Mouse (Mus musculus) CD8-positive naive resting alpha-beta T cell, adult 2 months (primary cell): ENCODE results near the gene Dgke.

ENCODE experiments used
- DNase-seq, 2 experiments: peaks; one replicate each; pipeline ENCODE4 v3.0.0; 2022; ENCODE audit warnings: low read depth in 2 of 2, low spot score in 2 of 2

Gene Dgke

DNA sequence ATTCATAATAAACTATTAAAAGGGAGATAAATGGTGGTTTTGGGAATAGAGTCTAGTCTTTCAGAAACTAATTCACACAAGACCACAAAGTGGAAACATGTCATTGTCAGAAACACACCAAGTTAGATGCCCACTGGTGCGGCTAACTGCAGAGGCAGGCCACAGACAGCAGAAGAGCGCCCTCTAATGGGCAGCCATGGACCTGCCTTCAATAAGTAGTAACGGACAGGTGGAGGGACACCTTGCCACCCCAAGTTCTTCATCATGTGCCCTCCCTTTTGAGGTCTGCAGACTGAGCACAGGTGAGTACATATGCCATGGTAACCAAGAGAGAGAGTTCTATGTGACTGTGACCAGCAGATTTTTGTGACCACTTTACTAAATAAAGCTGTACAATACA is 27.3 kb downstream of the Dgke start:
- peak; percentile 57 to 70 for DNase-seq

DNA sequence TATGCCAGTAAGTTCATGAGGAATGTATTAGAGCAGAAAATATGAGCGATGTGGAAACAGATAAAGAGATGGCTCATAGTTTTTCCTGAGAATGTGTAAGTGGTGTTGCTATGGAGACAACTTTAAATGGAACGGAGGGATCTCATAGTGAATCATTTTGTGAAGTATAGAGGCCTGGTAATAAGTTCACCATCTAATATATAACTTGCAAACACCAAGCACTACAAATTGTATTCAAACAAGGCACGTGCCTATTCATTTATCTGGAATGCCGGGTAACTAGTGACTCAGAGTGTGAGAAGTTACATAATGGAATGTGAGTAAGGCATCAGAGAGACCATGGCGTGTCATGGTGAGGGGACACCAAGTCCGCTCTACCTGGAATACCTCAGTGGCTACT is 28.2 kb downstream of the Dgke start:
- no peak for DNase-seq

DNA sequence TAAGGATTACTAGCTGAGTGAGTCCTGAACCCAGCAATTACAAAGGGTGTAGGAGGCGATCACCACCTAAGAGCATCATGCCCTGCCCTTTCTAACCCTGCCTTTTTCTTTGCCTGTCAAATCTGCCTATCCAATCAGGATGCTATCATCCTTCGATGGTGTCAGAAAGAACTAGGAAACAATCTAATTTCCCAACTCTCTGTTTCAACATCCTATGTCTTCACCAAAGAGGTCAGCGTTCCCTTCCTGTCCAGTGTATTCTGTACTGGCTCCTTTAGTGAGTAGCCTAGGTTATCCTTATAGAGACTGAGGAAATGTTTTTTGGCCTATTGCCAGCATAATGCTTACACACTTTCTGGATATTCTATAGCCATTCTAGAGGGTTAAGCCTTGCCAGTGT is 31.1 kb downstream of the Dgke start:
- no peak for DNase-seq

DNA sequence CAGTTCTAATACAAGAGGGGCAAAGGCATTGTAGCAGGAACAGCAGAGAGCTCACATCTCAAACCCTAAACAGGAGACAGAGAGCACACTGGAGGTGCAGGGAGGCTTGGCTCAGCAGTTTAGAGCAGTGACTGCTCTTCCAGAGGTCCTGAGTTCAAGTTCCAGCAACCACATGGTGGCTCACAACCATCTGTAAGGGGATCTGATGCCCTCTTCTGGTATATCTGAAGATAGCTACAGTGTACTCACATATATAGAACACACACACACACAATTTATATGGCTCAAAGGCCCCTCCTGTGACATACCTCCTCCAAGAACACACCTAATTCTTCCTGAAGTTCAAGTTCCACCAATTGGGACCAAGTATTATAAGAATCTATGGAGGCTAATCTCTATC is 32.1 kb downstream of the Dgke start:
- no peak for DNase-seq

DNA sequence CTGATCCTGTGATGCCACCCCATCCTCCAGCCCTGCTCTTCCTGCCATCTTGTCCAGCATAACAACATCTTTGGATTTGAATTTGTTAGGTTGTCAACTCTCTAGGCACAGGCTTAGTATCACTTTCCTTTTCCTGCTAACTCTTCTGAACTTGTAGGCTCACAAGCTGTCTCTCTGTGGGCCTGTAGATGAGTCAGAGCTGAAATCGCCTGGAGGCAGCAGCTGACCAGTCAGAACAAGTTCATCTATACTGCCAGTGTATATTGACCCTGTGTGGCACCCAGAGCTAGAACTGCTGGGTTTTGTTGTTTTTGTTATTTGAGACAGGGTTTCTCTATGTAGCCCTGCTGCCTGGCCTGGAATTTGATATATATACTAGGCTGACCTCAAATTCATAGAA is 35.5 kb downstream of the Dgke start:
- DNase-seq = no peak

DNA sequence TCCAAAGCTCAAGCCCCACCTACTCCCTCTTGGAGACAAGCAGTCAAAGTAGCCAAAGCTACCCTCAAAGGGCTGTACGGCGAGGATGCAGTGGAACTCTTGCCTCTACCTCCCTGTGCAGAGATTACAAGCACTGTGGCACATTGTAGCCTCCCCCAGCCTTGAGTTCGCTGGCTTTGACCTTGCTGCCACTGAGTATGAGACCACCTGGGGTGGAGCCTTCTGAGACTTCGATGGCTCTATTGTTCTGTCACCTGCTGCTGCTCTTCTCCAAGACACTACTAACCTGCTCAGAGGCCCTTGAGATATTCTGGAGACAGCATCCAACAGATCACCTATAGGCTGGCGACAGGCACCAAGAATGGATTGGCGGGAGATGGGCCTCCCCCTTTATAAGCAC is 36.1 kb downstream of the Dgke start:
- DNase-seq = no peak

DNA sequence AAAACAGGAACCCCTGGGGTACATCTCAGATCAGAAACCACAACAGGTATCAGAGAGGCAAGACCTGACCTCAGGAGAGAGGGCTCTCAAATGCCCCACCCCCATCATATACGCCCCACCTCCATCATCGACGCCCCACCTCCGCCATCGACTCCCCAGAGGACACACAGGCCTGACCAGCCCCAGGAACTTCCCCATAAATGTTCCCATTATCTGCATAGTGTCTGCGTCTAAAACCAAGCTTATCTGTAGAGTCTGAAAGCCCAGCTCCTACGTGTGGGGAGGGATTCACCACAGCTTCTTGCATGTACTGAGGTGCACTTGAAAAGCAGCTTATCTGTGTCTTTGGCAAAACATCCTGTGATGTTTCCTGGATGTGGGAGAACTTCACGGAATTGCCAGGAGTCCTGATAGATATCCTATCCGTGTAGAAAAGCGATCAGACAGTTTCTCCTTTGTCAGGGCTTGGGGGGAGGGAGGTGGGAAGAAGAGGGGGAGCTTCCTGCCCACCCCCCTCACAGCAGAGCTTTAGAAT is 37.7 kb downstream of the Dgke start:
- peak in 1 of 2 experiments; percentile 15 for DNase-seq

DNA sequence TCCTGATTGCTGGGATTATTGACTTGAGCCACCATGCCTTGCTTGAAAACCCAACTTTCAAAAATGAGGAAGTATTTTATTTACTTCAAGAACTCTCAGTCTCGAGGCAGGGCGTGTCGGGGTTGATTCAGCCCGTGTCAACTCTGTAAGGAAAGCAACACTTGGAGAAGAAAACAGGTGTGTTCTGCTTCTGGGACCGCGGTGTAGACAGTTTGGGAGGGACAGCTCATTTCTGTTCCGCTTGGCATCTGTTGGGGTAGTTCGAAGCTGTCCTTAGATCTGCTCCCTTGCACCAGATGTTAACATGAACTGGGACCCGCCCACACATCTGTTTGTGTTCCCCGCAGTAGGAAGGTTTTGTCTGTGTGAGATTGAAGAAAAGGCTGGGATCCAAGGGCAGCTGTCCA is 38.7 kb downstream of the Dgke start:
- peak; percentile 6 to 15 for DNase-seq

DNA sequence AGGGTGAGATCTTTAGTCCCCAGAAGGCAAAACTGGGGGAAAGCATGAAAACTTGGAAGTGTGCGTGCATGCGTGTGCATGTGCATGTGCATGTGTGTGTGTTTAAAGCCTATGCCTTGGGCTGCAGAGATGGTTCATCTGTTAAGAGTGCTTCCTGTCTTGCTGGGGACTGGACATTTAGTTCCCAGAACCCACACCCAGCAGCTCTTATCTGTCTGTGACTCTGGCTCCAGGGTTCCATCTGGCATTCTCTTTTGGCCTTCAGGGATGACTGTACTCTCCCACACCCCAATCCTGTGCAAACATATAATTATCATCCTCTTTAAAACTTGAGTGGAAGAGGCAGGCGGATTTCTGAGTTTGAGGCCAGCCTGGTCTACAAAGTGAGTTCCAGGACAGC is 40.5 kb downstream of the Dgke start:
- no peak for DNase-seq

DNA sequence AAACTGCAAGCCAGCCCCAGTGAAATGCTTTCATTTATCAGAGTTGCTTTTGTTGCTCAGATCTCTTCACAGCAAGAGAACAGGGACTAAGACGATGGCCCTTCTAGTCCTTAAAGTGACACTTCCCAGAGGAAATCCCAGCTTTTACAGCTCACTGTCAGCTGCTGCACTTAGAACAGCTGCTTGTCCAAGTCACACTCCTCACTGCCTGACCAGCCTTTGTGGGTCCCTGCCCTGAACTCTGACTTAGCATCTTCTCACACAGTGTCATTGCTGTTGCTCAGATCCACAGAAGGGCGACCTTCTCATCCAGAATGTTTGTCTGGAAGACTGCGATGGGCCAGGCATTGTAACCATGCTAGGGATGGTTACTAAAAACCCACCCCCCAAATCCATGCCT is 41.0 kb downstream of the Dgke start:
- no peak for DNase-seq

DNA sequence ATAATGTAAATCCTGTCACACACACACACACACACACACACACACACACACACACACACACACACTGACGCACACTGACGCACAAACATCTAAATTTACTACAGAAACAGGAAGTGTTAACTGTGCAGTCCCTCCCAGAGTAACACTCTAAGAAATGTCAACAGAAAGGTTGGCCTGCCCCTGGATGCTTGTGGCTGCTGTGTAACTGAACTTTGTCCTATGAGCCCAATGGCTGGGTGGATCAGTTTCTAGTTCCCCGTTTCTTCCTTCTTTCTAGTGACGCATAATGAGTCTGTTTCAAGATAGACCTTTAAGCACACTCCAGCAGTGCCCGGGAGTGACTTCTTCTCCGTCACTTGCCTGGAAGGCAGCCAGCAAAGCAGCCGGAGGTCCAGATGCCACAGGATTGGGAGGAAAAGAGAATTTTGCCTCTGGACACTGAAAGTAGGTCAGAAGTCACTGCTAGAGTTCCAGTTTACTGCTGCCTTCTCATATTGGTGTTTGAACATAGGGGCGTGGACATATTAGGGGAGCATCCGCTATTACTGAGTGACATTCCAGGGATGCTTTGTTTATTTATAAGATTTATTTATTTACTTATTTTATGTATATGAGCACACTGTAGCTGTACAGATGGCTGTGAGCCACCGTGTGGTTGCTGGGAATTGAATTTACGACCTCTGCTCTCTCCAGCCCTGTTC is 42.3 kb downstream of the Dgke start:
- peak; percentile 55 to 58 for DNase-seq

DNA sequence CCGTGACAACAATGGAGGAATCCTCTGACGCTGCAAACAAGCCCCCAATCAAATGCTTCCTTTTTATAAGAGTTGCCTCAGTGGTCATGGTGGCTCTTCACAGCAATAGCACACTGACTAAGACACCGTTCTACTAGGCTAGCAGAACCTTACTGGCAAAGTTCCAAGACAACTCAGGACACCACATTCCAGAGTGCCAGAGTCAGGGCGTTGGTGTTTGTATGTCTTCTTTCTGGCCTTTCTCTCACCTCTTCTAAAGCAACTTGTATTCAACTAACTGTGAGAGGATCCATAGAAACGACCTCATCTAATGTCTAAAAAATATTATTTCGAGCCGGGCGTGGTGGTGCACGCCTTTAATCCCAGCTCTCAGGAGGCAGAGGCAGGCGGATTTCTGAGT is 43.2 kb downstream of the Dgke start:
- no peak for DNase-seq

DNA sequence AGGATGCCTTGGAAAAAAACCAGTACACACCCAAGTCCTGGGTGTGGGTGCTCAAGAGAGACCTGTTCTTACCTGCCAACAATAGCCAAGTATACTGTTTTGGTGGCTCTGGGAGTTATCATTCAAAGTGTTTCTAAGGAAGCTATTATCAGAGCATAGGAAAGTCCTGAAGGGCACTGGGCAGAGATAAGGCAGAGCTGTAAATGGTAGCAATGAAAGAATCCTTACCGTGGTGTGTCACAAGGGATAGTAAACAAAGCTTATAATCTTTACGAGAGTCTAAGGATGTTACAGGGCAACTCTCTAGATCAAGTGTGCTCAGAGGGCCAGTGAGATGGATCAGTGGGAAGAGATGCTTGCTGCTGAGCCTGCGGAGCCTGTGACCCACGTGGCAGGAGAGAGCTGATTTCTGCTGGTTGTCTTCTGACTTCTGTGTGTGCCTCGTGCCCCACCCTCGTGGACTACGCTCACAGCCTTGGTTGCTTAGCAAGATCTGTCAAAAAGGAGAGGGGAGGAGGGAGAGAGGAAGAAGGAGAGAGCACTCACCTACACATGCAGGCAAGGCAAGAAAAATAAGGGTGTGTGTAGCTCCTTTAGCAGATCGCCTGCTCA is 44.4 kb downstream of the Dgke start:
- DNase-seq = peak in 1 of 2 experiments; percentile 23

DNA sequence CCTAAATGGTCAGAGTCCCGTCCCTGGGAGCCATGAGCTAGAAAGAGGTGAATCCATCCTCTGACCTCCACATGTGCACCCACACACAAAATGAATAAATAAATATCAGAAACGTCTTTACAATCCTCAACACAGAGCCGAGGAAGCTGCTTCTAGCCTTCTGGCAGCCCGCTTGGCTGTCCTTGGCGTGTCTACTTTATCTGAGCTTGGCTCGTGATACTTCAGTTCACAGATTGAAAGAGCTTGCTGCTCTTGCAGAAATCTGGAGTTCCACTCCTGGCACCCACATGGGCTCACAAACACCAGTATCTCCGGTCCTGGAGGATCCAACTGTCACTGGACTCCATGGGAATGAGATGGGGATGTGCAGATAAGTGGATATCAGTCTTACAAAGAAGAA is 45.0 kb downstream of the Dgke start:
- no peak for DNase-seq

DNA sequence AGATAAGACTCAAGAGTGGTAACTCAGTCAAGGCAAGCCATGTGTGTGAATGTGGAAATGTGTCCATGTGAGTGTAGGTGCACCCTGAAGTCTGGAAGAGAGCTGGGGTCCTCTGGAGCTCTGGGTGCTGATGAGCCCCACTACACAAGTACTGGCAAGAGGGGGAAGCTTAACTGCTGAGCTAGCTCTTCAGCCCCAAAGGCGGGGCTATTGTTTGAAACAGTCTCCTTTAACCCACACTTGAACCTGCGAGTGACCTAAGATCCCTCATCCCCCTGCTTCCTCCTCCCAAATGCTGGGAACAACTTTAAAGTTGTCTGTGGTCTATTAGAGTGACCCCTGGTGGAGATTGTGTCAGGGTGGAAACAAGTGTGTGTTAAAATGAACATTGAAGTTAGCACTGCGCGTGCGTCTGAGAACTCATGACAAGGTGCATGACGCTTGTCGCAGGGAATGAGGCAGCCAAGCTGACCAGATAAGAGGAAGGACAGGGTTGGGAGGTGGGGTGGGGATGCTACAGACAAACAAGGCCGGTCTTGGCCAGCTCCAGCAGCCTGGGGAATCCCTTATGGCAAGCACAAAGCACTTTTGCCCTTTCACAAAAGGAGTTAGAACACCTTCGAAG is 45.9 kb downstream of the Dgke start:
- DNase-seq = no peak

DNA sequence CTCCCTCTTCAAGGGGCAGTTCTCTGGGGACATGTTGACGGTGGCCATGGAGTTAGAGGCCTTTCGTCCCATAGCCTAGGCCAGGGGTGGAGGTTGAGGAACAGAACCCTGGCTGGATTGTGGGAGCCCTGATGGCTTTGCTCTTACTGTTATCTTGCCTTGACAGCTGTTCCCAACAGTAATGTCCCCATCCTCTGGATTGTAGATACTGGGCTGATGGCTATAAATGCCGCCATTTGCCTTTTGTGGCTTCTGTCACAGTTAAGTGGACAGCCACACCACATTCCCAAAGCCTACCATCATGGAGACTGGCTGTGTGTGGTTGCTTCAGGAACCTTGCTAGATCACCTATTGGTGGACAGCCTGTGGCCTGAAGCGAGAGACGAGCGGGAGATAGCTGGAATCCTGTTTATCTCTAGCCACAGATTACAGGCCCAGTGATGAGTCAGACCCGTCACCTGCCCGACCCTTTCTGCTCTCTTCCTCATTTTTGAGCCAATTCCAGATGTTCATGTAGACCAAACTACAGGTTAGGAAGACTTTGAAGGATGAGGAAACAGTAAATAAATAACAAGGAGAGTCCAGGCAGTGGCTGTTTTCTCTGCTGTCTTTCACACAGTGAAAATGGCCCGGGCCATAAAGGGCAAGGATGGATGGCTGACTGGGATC is 49.0 kb downstream of the Dgke start:
- DNase-seq = no peak

DNA sequence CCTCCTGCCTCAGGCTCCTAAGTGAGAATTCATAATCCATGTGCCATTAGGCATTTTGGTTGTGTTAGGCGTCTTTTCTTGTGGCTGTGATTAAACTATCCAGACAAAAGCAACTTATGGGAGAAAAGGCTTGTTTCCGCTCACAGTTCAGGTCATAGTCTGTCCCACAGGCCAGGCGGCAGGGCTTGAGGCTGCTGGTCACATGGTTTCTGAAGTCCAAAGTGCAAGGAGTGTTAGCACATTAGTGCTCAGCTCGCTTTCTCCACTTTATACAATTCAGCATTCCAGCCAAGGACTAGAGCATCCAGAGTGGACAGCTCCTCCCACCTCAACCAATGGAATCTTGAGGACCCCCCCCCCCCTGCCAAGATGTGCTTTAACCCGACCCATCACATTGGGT is 54.4 kb downstream of the Dgke start:
- no peak for DNase-seq

DNA sequence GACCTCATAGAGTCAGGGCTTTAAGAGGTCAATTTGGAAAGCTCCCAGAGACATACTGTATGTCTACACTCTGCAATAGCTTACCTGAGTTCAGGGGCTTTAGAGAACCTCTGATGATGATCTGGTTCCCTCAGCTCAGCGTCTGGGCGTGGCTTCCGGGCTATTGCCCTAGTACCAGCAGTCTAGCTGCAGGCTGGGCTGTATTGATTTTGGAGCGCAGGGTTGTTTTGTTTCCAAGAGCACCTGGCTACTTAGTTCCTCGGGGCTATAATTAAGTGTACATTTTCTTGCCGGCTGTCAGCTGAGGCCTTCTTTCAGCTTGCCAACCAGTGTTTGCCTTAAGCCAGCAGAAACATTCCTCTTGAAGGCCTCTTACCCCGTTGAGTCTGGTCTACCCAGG is 57.2 kb downstream of the Dgke start:
- no peak for DNase-seq

DNA sequence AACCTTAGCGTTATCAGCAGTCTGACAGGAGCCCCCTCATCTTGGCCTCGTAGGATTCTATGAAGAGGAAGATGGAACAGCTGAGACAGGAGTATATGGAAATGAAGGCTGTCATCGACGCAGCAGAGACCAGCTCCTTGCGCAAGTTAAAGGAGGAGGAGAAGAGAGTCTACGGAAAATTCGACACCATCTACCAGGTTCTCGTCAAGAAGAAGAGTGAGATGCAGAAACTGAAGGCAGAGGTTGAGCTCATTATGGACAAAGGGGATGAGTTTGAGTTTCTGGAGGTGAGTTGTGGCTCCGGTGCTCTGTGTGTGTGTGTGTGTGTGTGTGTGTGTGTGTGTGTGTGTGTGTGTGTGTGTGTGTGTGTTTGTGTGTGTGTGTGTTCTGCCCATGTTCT is 57.6 kb downstream of the Dgke start:
- DNase-seq = no peak

DNA sequence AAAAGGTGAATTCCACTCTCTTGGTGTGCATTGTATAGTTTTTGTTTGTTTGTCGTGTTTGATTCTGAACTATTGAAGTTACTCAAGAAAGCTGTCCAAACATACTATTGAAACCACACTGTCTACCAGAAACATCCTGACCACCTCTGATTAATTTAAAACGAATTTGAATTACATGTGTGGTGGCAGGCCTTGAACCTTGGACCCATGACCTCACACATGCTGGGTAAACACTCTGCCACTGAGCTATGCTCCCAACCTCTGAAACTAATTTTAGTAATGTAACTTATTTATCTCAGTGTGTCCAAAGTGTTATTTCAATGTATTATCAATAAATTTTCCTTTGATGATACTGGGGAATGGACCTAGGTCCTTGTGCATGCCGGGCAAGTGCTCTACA is 59.1 kb downstream of the Dgke start:
- DNase-seq = no peak

DNA sequence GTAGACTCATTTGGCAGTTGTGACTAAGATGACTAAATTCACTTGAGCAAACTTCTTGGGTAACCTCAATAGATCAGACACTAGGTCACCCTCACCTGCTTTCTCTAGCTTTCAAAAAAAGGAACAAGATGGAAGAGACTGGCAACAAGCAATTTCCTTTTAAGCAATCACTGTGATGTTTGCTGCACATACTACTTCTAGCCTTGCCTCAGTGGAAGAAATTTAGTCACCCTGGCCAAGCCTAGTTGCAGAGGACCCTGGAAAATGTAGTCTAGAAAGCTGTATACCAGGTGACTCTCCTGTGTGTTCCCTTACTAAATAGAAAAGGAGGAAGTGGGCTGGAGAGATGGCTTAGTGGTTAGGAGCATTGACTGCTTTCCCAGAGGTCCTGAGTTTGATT is 60.2 kb downstream of the Dgke start:
- no peak for DNase-seq

DNA sequence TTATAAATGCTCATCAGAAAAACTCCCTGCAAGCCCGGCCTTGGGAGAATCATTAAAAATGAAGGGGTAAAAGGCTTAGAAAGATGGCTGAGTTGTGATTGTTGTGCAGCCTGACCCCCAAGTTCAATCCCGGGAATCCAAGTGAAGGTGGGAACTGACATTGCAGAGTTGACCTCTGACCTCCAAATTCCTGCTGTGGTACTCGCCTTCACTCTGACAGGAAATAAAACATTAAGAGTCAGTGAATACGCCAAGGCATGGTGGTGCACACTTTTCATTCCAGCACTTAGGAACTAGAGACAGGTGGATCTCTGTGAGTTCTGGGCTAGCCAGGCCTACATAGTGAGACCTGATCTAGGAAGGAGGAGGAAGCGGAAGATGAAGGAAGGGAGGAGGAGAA is 61.2 kb downstream of the Dgke start:
- no peak for DNase-seq
